Mouse (Mus musculus) lung, adult 2 months (tissue): ENCODE data around the gene Zfp451.

Source experiments
- CTCF ChIP-seq: fragments of 200-500 bp; IDR thresholded peaks from 2 replicates; pipeline ENCODE4 v1.5.1; 2011; ENCODE audit warnings: mild to moderate bottlenecking, low read length, control low read depth; ENCODE audit not compliant: insufficient read depth
- POLR2A ChIP-seq: fragments of 200-500 bp; IDR thresholded peaks from 2 replicates; pipeline ENCODE4 v1.6.1; 2011; ENCODE audit warnings: low read depth, mild to moderate bottlenecking, control low read depth, low read length, borderline replicate concordance; ENCODE audit errors: extremely low read depth

DNA sequence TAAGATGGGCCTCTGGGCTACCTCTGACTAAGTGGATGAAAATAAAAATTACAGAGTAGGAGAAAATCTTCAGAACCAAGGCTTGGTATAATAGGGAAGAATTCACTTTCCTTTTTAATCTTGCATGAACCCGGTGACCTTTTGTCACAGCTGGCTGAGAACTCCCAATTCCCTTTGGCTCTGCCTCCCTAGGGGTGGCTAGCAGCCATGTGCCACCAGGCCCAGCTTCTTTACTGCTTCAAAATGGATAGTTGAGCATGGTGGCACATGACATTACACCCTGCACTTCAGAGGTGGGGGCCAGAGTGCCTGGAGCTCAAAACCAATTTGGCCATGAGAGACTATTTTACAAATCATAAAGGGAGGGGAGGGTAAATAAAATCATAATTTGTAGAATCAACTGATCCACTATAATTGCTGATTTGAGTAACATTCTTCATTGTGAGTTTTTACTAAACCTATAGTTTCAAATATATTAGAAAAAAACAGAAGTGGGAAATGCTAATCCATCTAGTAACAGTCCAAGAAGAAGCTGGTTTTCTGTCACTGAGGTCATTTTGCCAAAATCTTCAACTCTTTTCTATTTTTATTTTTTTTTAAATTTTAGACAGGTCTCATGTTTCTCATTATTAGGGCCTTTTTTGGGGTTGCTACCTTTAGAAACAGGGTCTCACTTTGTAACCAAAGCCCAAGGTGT, 46.2 kb downstream of the Zfp451 start:
- no peak for TF ChIP-seq CTCF
- TF ChIP-seq POLR2A, result no peak
